Mouse (Mus musculus): ENCODE results near the gene Spata17. TPM values are rescaled to one million over a fixed set of nuclear protein-coding genes. Genes with fewer than 3 reads are reported as not detected.

Spata17 gene
- 0.59 and 0.62 TPM in 2 replicates for polyA plus RNA-seq (2014; fragmentation: Nextera tagmentation; extraction: Ambion mirVana)

- no peaks in the 10 kb centered on the region for H3K36me3 ChIP-seq (ENCODE audit: control insufficient read depth, insufficient read depth, low read length)
These were observed at the start of gene Spata17, which contains the start of gene Gpatch2 for GRCm38 (mm10) chr1:187215181-187216116. Spata17 (minus strand) TSS chr1:187215465. Gpatch2 (plus strand) TSS chr1:187215508.

GRCm38 (mm10) chr1:187258756-187259155 lies 43.5 kb upstream of the Spata17 start:
- no peak for DNase-seq (ENCODE audit: low spot score)
- no peaks in the 10 kb centered on the region for H3K36me3 ChIP-seq (ENCODE audit: control insufficient read depth, insufficient read depth, low read length)
- no peak overlapping the region for H3K9ac ChIP-seq (ENCODE audit: low read depth, low read length)
- no peaks in the 10 kb centered on the region for H3K27me3 ChIP-seq (replicated peaks; ENCODE audit: control insufficient read depth, insufficient read depth, low read length)
- WGBS, result 89% methylated on average over 4 of the region's 4 CpGs
- H3K4me1 ChIP-seq (replicated peaks; ENCODE audit: control insufficient read depth, insufficient read depth, low read length), result no peaks in the 10 kb centered on the region
- H3K4me2 ChIP-seq, result no peak overlapping the region
- no peak overlapping the region for H3K27ac ChIP-seq (ENCODE audit: low read depth, low read length)
- no peak for ATAC-seq (replicated peaks; ENCODE audit: low FRiP score)
- no peak overlapping the region for H3K4me3 ChIP-seq (ENCODE audit: low read depth, low read length)
- no peaks in the 10 kb centered on the region for H3K9me3 ChIP-seq (ENCODE audit: control insufficient read depth, low read length)

More at GRCm38 (mm10) chr1:187215181-187216116, at the start of gene Spata17, which contains the start of gene Gpatch2:
- peaks cover 6% of the 10 kb centered on the region; the same call in 1 of the 2 replicates for H3K4me1 ChIP-seq (replicated peaks; ENCODE audit: control insufficient read depth, insufficient read depth, low read length)
- DNase-seq (ENCODE audit: low spot score) (peak; percentile 87), ATAC-seq (replicated peaks; ENCODE audit: low FRiP score) (peak; percentile 89)
- H3K4me2 ChIP-seq, result peak within 1 kb of the TSS; percentile 84
- H3K9me3 ChIP-seq (ENCODE audit: control insufficient read depth, low read length), result no peaks in the 10 kb centered on the region
- H3K27ac ChIP-seq (ENCODE audit: low read depth, low read length), result no peak within 1 kb of the TSS
- H3K9ac ChIP-seq (ENCODE audit: low read depth, low read length), result peak within 1 kb of the TSS; percentile 68
- peak within 1 kb of the TSS; percentile 67 for H3K4me3 ChIP-seq (ENCODE audit: low read depth, low read length)
- 1% methylated on average over 58 of the region's 58 CpGs for WGBS
- H3K27me3 ChIP-seq (replicated peaks; ENCODE audit: control insufficient read depth, insufficient read depth, low read length), result no peaks in the 10 kb centered on the region

DNA sequence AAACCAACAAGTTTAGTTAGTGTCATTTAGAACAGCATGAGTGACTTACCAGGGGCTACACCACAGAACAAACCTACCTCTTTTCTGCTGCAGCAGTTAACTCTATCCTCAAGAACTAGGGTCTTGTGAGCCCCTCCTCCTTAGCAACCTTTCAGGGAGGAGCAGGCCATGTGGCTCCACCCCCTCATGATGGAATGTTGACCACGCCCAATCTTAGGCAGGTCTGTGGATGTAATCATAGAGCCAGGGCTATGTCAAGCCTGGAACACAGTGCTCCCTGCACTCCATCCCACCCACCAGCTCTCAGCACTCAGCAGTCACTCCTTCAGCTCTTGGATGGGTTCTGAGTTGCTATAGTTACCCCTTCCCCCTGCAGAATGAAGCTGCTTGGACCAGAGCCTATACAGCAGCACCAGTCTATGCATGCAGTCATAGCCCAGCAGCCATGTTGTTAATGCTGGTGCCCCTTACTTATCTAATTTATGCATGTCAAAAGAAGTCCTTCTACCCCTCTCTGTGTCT lies 35.5 kb upstream of the Spata17 start:
- DNase-seq (ENCODE audit: low spot score) (no peak), ATAC-seq (replicated peaks; ENCODE audit: low FRiP score) (peak; percentile 23; the same call in 1 of the 2 replicates)
- Histone ChIP-seq H3K4me1 (replicated peaks; ENCODE audit: control insufficient read depth, insufficient read depth, low read length) (no peaks in the 10 kb centered on the region), H3K9ac (ENCODE audit: low read depth, low read length) (no peak overlapping the region), H3K9me3 (ENCODE audit: control insufficient read depth, low read length) (no peaks in the 10 kb centered on the region), H3K36me3 (ENCODE audit: control insufficient read depth, insufficient read depth, low read length) (no peaks in the 10 kb centered on the region), H3K4me3 (ENCODE audit: low read depth, low read length) (no peak overlapping the region), H3K27me3 (replicated peaks; ENCODE audit: control insufficient read depth, insufficient read depth, low read length) (no peaks in the 10 kb centered on the region), H3K4me2 (no peak overlapping the region), H3K27ac (ENCODE audit: low read depth, low read length) (no peak overlapping the region)
- 76% methylated on average over 1 of the region's 1 CpGs for WGBS

GRCm38 (mm10) chr1:187244734-187245133 lies 29.5 kb upstream of the Spata17 start:
- WGBS, result 80% methylated on average over 5 of the region's 5 CpGs
- H3K4me3 ChIP-seq (ENCODE audit: low read depth, low read length), result no peak overlapping the region
- H3K27ac ChIP-seq (ENCODE audit: low read depth, low read length), result no peak overlapping the region
- H3K27me3 ChIP-seq (replicated peaks; ENCODE audit: control insufficient read depth, insufficient read depth, low read length), result no peaks in the 10 kb centered on the region
- no peak for ATAC-seq (replicated peaks; ENCODE audit: low FRiP score)
- no peak for DNase-seq (ENCODE audit: low spot score)
- no peaks in the 10 kb centered on the region for H3K4me1 ChIP-seq (replicated peaks; ENCODE audit: control insufficient read depth, insufficient read depth, low read length)
- no peak overlapping the region for H3K4me2 ChIP-seq
- no peaks in the 10 kb centered on the region for H3K36me3 ChIP-seq (ENCODE audit: control insufficient read depth, insufficient read depth, low read length)
- no peaks in the 10 kb centered on the region for H3K9me3 ChIP-seq (ENCODE audit: control insufficient read depth, low read length)
- H3K9ac ChIP-seq (ENCODE audit: low read depth, low read length), result no peak overlapping the region

- WGBS, result 89% methylated on average over 5 of the region's 5 CpGs
- Histone ChIP-seq H3K4me3 (ENCODE audit: low read depth, low read length) (no peak overlapping the region), H3K4me1 (replicated peaks; ENCODE audit: control insufficient read depth, insufficient read depth, low read length) (no peaks in the 10 kb centered on the region), H3K27me3 (replicated peaks; ENCODE audit: control insufficient read depth, insufficient read depth, low read length) (no peaks in the 10 kb centered on the region), H3K9me3 (ENCODE audit: control insufficient read depth, low read length) (no peaks in the 10 kb centered on the region), H3K9ac (ENCODE audit: low read depth, low read length) (no peak overlapping the region), H3K27ac (ENCODE audit: low read depth, low read length) (no peak overlapping the region), H3K4me2 (no peak overlapping the region), H3K36me3 (ENCODE audit: control insufficient read depth, insufficient read depth, low read length) (0 out of 2 replicates have a peak, but pooled peaks cover 2% of the 10 kb centered on the region)
- ATAC-seq (replicated peaks; ENCODE audit: low FRiP score) (no peak), DNase-seq (ENCODE audit: low spot score) (no peak)
These were observed 26.1 kb upstream of the Spata17 start for GRCm38 (mm10) chr1:187241329-187241728.

GRCm38 (mm10) chr1:187240304-187240703 lies 25.0 kb upstream of the Spata17 start:
- no peak for ATAC-seq (replicated peaks; ENCODE audit: low FRiP score)
- Histone ChIP-seq H3K27ac (ENCODE audit: low read depth, low read length) (no peak overlapping the region), H3K4me3 (ENCODE audit: low read depth, low read length) (no peak overlapping the region), H3K9me3 (ENCODE audit: control insufficient read depth, low read length) (no peaks in the 10 kb centered on the region), H3K9ac (ENCODE audit: low read depth, low read length) (no peak overlapping the region), H3K27me3 (replicated peaks; ENCODE audit: control insufficient read depth, insufficient read depth, low read length) (no peaks in the 10 kb centered on the region), H3K36me3 (ENCODE audit: control insufficient read depth, insufficient read depth, low read length) (0 out of 2 replicates have a peak, but pooled peaks cover 2% of the 10 kb centered on the region), H3K4me1 (replicated peaks; ENCODE audit: control insufficient read depth, insufficient read depth, low read length) (no peaks in the 10 kb centered on the region), H3K4me2 (no peak overlapping the region)
- DNase-seq (ENCODE audit: low spot score), result no peak
- WGBS, result 87% methylated on average over 3 of the region's 3 CpGs

DNA sequence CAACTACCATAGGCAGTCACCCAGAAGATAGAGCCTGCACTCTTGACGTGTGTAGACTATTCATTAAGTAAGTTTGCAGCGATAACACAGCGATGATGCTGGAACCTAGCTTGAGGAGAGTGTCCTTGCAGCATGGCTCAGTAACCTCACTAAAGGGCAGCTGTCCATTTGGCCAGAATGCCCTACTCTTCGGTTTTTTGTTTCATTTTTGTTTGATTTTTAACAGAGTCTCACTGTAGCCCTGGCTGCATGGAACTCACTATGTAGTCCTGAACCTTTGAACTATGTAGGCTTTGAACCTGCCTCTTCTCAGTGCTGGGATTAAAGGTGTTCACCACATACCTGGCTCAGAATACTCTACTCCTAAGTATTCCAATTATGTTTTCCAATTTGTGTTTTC lies 22.8 kb upstream of the Spata17 start:
- no peak for DNase-seq (ENCODE audit: low spot score)
- H3K36me3 ChIP-seq (ENCODE audit: control insufficient read depth, insufficient read depth, low read length), result peaks cover 6% of the 10 kb centered on the region; the same call in 1 of the 2 replicates
- no peaks in the 10 kb centered on the region for H3K9me3 ChIP-seq (ENCODE audit: control insufficient read depth, low read length)
- no peak overlapping the region for H3K9ac ChIP-seq (ENCODE audit: low read depth, low read length)
- H3K27me3 ChIP-seq (replicated peaks; ENCODE audit: control insufficient read depth, insufficient read depth, low read length), result no peaks in the 10 kb centered on the region
- no peak overlapping the region for H3K4me3 ChIP-seq (ENCODE audit: low read depth, low read length)
- ATAC-seq (replicated peaks; ENCODE audit: low FRiP score), result no peak
- 90% methylated on average over 4 of the region's 4 CpGs for WGBS
- H3K27ac ChIP-seq (ENCODE audit: low read depth, low read length), result no peak overlapping the region
- no peak overlapping the region for H3K4me2 ChIP-seq
- no peaks in the 10 kb centered on the region for H3K4me1 ChIP-seq (replicated peaks; ENCODE audit: control insufficient read depth, insufficient read depth, low read length)

DNA sequence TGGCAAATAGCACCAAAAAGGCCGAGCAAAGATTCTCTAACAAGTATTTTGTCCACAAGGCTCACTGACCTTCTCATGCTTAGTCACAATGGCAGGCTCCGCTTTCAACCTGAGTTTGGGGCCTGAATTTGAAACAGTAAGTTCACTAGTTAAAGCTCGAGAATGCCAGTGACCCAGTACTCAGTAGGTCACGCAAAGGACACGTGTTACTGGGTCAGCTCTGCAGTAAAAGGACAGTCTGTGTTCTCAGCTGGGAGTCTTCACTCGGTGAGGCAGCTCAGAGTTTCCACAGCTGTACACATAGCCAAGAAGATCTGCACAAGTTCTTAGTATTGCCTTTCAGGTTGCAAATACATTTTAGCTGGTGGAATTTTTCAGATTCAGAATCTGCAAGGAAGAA lies 21.0 kb upstream of the Spata17 start:
- Histone ChIP-seq H3K36me3 (ENCODE audit: control insufficient read depth, insufficient read depth, low read length) (peaks cover 8% of the 10 kb centered on the region; the same call in 1 of the 2 replicates), H3K9ac (ENCODE audit: low read depth, low read length) (no peak overlapping the region), H3K9me3 (ENCODE audit: control insufficient read depth, low read length) (no peaks in the 10 kb centered on the region), H3K27ac (ENCODE audit: low read depth, low read length) (no peak overlapping the region), H3K4me3 (ENCODE audit: low read depth, low read length) (no peak overlapping the region), H3K27me3 (replicated peaks; ENCODE audit: control insufficient read depth, insufficient read depth, low read length) (no peaks in the 10 kb centered on the region), H3K4me1 (replicated peaks; ENCODE audit: control insufficient read depth, insufficient read depth, low read length) (no peaks in the 10 kb centered on the region), H3K4me2 (no peak overlapping the region)
- WGBS, result 82% methylated on average over 6 of the region's 6 CpGs
- DNase-seq (ENCODE audit: low spot score) (no peak), ATAC-seq (replicated peaks; ENCODE audit: low FRiP score) (no peak)
